Mouse (Mus musculus): Measurements from ENCODE around the gene Bricd5.
"Not testable (repeated sequence)": the region's sequence is repeated elsewhere in the genome, so short reads cannot be mapped to it uniquely, and the experiment has no call there.

The Bricd5 gene
- long read RNA-seq, experiment 1 = 0 reads
- long read RNA-seq, experiment 2 = 0 reads

DNA sequence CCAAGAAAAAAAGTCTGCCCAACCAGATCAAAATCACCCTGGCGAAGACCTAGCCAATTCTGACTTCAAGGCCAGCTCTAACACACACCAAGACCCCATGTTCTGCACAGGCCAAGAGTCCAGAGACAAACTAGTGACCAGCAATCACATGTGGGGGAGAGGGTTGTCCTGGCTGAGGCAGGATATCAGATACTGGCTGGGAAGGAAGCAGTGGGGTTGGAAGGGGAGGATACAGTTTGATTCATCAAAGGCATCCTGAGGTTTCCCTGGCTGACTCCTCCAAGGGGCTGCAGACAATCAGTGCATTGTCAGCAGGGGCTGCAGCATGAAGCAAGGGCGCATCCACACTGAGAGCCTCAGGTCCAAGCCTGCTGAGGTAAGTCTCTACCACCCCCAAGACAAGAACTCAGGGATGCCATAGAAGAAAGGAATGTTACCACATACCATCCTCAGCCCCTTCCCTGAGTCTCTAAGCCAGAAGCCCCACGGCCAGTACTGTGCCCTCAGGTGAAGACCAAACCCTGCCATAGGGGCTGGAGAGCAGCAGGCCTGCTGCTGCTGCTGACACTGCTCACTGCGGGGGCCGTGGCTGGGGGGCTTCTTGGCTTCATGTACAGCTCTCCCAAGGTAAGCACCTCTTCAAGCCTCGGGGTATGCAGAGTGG is at the start of gene Bricd5:
Gene Bricd5, plus strand, starts transcription at position 273 of the 664 bp plus-strand sequence.
- intact Hi-C loops (cut with DNase I) = no loop called here

DNA sequence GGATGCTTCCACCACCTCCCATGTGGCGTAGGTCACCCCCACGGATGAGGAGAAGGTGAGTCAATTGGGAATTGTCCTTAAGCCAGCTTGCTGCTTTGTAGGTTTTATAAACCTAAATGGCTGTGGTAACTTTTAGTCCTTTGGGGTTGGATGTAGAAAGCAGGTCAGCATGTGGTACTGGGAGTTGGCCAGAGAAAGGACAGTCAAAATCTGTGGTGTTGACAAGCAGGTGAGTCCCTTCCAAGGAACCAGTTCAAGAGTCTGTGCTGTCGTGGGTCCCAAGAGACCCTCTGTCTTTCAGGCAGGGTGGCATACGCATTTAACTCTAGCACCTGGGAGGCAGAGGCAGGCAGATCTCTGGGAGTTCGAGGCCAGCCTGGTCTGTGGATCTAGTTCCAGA is 49.2 kb upstream of the Bricd5 start:
- intact Hi-C loops (cut with DNase I) = no loop called here

DNA sequence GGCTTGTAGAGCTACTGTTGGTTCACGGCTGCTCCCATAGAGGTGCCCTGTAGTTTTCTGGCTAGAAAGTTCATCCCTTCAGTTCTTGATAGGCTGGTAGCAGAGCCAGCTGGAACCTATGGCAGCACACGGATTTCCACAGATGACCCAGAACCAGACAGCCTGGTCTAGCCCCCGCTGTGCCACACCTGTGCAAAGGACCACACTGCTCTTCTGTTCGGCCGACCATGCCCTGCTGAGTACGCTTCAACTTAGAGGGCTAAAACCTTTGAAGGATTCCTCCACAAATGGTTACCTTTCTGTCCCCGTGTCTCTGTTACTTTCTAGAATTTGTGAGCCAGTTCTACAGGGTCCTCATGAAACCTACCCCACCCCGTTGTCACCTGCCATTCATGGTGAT is 48.4 kb upstream of the Bricd5 start:
- intact Hi-C loops (cut with DNase I) = not testable (repeated sequence)

DNA sequence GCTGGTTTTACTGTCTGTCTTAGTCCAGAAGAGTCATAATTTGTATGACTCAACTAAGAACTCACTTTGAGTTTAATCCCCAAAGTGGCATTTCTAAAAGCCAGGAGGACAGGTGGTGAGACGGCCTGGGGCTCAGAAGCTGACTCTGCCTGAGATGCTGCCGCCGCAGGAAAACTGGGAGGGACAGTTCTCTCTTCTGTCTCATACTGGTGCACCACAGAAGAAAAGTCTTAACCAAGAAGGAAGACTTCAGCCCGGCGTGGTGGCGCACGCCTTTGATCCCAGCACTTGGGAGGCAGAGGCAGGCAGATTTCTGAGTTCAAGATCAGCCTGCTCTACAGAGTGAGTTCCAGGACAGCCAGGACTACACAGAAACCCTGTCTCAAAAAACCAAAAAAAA is 47.8 kb upstream of the Bricd5 start:
- intact Hi-C loops (cut with DNase I) = no loop called here

DNA sequence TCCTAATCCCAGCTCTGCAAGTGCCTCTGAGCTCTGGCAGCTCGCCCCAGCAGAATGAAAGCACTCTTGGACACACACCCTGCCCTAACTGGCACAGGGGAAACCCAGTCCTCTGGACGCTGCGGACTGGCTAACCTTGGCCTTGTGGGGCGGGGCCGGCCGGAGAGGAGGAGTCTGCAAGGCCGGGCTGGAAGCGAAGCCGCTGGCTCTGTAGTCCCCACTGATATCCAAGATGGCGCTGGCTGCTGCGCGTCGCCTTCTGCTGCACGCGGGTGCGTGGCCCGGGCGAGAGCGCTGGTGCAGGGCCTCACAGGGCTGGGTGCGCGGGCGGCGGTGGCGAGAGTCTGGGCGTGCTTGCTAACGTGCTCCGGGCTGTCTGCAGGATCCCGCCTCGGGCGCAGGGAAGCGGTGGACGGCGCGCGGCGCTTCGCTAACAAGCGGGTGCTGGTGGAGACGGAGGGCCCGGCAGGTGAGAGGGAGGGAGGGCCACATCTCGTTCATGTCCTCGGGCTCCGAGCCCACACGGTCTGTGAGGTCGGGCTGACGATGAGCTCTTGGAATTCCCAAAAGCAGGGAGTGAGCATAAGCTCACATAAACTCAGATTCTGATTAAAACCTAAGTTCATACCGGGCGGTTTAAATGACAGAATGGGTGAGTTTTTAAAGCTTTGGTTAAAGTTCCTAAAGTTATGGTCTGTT is 47.1 kb upstream of the Bricd5 start, which contains the start of gene Eci1:
Gene Eci1, plus strand, starts transcription at position 171 of the 699 bp plus-strand sequence.
- intact Hi-C loops (cut with DNase I) = no loop called here

DNA sequence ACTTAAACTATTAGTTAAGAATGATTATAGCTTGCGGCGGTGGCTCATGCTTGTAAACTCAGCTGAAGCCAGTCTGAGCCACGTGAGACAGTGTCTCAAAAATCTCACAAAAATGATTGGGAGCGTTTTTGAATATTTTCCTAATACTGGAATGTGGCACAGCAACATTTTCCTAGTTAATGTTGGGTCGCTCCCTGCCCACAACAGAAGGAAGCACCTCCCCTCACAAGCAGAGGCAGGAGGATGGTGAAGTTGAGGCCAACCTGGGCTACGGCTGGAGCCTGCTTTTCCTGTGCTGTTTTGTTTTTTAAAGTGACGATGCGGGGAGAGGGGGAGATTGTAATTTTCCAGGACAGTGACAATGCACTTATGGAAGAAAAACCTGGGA is 46.5 kb upstream of the Bricd5 start:
- intact Hi-C loops (cut with DNase I) = no loop called here

DNA sequence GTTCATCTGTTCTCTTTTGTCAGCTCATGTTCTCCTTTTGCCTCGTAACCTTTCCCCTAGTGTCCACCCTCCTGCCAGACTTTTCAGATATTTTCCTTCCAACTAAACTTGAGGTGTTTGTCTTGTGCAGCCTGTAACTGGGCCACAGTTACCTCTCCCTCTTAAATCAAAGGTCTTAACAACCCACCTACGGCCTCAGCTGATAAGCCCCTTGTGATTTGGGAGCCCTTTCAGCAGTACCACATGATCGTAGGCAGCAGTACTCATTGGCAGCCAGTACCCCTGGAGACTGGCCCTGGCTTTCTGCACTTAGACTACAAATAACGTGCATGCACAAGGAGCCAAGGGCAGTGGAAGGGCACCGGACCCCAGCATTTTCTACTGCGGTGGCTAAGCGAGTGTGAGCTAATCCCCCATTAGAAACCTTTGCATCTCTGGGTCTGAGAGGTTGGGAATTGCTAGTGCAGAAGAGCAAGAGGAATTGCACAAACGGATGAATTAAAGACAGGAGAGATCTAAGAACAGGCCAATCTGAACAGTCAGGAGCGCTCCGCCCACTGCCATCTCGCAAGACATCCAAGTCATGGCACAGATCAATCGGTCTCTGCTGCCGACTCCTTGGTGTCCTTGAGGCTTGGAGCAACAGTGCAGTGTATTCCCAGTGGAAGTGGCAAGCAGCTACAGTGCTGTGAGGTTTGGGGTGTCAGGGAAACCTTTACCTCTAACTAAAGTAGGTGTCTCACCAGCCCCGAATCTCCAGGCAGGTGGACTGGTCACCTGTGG is 44.3 kb upstream of the Bricd5 start:
- intact Hi-C loops (cut with DNase I) = no loop called here

DNA sequence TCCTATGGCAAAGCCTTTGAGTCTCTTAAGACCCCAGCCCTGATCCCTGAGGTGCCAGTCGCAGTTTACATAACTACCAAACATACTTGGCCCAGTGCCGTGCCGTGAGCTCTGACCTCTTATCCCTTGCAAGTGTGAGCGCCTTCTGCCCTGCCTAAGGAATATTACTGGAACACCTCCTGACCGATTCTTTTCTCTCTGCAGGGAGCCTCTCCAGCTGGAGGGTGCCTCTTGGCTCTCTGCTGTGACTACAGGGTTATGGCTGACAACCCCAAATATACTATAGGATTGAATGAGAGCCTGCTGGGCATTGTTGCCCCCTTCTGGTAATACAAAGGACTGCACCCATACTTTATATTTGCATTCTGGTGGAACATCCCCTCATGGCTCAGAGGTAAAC is 36.7 kb upstream of the Bricd5 start:
- intact Hi-C loops (cut with DNase I) = no loop called here

DNA sequence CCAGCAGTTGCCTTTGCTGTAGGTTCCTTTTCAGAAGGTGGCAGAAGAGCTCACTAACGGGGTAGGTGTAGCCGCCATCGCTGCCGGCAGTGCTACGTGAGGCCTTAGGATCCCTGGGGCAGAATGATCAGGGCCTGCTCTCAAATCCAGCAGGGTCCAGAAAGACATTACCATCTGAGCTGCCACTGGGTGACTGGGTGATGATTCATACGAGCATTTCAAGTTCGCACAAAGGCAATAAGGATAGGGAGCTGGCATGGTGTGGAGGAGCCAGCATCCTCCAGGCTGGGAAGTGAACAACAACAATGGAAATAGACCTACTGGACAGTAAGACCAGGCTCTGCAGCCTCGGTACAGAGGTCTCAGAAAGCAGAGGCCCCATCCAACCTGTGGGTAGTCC is 33.3 kb upstream of the Bricd5 start:
- intact Hi-C loops (cut with DNase I) = no loop called here

DNA sequence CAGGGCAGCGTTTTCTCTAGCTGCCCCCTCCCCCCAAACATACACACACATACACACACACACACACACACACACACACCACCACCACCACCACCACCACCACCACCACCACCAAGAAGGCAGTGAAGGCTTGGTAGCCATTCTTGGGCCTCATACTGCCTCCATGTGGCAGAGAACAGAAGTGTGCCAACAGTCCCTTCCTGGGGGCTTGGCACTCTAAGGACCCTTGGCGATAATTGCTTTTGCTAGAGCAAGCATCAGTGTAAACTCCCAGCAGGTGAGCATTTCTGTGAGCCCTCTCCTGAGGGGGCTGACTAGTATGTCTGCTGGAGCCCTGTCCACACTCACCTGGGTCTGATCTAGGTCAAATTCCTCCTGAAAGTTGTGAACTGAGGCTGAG is 32.5 kb upstream of the Bricd5 start:
- intact Hi-C loops (cut with DNase I) = no loop called here

DNA sequence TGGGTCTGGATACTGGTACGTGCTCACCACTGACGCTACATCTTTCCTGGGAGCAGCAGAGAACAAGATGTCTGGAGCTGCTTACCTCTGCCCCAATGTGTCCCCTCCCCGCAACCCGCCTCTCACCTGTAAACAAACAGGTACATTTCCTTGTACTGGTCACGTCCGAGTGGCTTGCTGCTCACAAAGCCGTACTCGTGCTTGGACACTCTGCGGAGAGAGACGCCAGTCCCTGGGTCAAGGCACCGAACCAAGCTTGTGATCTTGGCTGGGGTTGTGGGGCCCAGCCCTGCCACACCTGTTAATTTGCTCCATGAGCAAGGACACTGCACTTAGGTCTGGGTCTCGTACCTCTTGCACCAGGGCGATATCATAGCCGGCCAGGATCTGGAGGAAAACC is 31.6 kb upstream of the Bricd5 start:
- intact Hi-C loops (cut with DNase I) = no loop called here

DNA sequence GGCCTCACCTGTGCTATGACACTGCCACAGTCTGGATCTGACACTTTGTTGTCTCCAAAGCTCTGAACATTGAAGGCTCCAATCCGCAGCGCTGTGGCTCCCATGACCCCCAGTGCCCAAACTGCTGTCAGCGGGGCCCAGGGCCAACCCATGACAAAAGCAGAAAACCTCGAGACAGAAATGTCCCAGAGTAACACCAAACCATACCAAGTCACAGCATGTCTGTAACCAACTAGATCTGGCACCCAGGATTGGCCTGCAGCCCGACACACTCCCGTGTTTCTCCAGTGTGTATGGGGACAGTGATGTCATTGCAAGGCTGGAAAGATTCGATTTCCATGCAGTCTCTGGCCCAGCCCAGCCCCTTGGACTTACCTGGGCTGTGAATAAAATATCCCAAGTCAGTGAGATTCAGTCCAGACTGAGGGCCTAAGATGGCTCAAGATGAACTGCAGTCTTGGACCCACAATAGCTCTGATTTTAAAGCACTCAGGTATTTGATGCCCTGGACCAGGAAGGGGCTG is 31.0 kb upstream of the Bricd5 start, which contains the start of gene Dnase1l2:
Gene Dnase1l2, minus strand, starts transcription at position 474 of the 524 bp plus-strand sequence.
- intact Hi-C loops (cut with DNase I) = no loop called here

DNA sequence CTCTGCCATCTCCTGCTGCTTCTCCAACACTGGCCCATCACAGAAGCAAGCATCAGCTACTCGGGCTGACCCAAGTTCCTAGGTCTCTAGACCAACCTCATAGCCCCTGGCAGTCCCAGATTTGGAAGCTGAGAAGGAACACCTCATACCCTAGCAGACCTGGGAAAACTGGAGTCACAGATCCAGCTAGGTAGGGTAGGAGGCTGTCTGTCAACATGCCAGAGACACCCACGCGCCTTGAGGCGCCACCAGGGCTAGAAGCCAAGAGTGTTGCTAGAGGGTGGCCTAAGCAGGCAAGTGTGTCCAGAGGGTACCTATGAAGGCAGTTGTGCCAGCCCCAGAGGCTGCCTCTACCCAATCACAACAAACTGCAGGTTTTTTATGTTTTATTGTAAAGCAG is 30.3 kb upstream of the Bricd5 start:
- intact Hi-C loops (cut with DNase I) = no loop called here

DNA sequence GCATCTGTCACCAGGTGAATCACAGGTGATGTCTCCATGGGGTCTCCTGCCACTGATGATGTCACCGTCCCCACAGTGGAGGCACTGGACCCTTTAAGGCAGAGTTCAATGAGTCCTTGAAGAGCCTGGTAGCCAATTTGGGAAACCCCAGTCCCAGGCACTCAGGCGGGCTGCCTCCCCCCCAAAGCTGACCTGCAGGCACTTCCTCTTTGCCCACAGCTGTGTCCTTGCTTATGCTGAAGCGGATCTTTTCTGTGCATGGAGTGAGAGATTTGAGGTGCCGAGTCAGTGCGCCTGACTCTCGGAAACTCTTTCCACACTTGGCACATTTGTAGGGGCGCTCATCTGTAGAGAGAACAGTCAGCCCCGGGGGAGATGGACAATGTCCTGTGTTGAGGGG is 27.1 kb upstream of the Bricd5 start:
- intact Hi-C loops (cut with DNase I) = no loop called here

DNA sequence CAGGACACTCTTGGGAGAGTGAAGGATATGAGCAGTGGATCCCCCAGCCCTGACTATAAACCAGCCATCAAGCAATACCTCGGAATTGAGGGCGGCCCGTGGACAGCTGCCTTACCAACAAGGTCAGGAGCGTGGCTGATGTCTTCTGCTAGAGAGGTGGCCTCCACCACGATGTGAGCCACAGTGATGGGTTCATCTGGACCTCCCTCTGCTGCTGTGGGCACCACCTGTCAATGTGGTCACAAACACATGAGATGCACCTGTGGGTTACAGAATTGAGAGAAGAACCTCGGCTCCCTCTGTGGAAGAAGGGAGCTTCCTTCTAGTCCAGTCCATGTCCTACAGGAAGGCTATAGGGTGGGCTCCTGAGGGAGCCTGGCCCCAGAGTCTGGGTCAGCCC is 24.2 kb upstream of the Bricd5 start:
- intact Hi-C loops (cut with DNase I) = no loop called here

DNA sequence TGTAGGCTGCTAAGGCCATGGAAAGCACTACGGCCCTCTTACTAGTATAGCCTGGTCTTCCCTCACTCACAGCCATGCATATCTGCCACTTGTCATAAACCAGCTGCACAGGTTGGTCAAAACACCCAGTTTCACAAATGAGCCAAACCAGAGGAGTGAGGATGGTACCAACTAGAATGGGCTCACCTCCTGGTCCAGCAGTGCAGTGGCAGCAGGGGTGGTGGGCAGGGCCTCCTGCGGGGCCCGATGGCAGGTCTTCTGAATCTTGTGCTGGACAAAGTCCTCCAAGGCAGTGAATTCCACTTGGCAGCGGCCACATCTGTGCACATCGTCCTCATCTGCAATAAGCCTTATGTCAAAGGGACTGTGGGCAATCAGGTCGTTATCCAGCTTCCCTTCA is 22.5 kb upstream of the Bricd5 start:
- intact Hi-C loops (cut with DNase I) = no loop called here

DNA sequence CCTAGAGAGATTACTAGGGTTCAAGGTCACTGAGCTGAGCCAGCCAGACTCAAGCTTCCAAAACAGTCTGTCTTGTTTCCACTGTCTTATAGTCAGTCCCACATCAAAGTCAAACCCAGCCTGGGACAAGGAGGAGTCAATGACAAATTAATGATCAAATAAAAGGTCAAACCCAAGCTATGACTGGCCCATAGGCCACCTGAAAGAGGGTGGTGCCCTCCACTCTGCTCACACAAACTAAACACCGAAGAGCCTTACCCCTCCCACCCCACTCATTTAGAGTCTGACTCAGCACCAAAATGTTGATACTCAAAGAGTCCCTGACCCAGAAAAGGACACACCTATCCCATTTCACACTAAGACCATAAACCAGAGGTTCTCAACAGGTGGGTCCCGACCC is 20.3 kb upstream of the Bricd5 start:
- intact Hi-C loops (cut with DNase I) = no loop called here

DNA sequence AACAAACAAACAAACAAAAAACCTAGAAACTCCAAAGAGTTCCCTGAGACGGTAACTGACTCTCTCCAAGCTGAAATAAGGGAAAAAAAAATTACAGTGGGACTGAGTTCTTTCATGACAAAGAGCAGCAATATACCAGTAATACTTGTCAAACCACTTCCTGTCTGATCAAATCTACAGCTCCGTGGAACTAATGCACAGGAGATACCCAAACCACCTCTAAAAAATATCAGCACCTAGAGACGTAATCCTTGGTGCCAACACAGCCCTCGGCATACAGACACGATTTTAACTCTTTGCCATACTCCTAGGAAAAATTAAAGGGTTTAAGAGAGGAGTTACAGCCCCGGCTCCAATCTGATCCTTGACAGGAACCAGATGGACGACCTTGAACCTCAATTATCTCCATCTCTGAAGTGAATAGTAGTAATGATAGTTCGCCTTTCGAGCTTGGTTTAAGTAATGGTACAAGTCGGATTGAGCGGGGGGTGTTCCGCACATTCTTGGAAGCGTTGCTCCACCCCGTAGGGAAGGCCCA is 19.4 kb upstream of the Bricd5 start:
- intact Hi-C loops (cut with DNase I) = no loop called here

DNA sequence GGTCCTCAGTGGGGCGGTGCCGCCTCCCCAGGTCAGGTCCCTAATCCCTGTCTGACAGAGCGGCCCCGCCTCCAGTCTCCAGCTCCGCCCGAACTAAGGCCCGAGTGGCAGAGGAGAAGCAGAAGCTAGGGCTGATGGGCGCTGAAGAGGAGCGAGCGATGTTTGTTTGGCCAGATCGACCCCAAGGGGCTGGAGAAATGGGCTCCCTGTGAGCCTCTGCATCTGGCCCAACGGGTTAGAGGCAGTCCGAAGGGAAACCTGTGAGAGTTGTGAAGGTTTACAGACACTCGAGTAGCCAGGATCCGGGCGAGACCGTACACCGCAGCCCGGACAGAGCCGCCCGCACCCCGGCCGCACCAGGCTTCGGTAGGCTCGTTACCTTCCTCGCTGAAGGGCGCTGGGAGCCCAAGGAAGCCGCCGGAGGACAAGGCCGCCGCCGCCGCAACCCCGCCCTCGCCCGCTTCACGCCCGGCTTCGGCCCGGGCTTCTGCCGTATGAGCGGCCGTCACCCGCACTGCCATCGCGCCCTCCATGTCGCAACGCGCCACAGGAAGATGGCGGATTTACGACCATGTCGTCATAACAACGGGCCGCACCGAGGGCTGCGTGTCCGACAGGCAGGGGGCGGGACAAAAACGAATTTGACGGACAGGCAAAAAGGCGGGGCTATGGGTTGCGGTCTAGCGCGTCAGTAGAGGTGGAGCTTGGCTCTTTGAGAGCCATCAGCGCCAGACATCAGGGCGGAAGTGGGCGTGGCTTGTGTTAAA is 18.7 kb upstream of the Bricd5 start:
- intact Hi-C loops (cut with DNase I) = no loop called here

DNA sequence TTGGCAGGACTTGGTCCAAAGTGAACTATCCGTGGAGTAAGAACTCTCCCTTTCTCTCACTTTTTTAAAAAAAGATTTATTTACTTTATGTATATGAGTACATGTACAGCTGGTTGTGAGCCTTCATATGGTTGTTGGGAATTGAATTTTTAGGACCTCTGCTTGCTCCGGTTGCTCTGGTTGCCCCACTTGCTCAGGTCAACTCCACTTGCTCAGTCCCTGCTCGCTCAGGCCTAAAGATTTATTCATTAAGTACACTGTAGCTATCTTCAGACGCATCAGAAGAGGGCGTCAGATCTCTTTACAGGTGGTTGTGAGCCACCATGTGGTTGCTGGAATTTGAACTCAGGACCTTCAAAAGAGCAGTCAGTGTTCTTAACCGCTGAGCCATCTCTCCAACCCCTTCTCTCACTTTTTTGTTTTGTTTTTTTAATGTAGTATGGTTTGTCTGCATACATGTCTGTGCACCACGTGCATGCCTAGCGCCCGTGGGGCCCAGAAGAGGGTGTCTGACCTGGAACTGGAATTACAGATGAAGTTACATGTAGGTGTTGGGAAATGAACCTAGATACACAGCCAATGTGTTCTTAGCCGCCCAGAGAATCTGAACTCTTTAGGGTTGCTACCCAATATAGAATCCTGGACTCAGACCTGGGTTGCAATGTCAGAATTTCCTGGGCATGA is 18.0 kb upstream of the Bricd5 start:
- intact Hi-C loops (cut with DNase I) = not testable (repeated sequence)
